Mouse (Mus musculus) myocyte (in vitro differentiated cells): Measurements from ENCODE around the gene Dlx3. TPM values are rescaled to one million over a fixed set of nuclear protein-coding genes. Genes with fewer than 3 reads are reported as not detected.

Source experiments
- H3K27me3 ChIP-seq: one replicate; pipeline ENCODE4 v1.6.1; 2011; ENCODE audit not compliant: control insufficient read depth, insufficient read depth, insufficient read length
- H3K36me3 ChIP-seq: one replicate; pipeline ENCODE4 v1.6.1; 2011; ENCODE audit not compliant: control insufficient read depth, insufficient read depth
- H3K4me2 ChIP-seq: one replicate; pipeline ENCODE4 v1.6.1; 2011; ENCODE audit warnings: low read depth, control low read depth
- H3K4me3 ChIP-seq: one replicate; pipeline ENCODE4 v1.5.1; 2011; ENCODE audit warnings: mild to moderate bottlenecking, control low read depth, moderate library complexity
- H3K79me2 ChIP-seq: one replicate; pipeline ENCODE4 v1.6.1; 2011; ENCODE audit not compliant: control insufficient read depth, insufficient read depth
- H3ac ChIP-seq: one replicate; pipeline ENCODE4 v1.6.1; 2011; ENCODE audit not compliant: control insufficient read depth, insufficient read length
- CEBPB ChIP-seq: IDR thresholded peaks from 2 replicates; pipeline ENCODE4 v1.6.1; 2011; ENCODE audit warnings: mild to moderate bottlenecking, moderate library complexity; ENCODE audit not compliant: poor library complexity, insufficient read depth, severe bottlenecking
- E2F4 ChIP-seq: IDR thresholded peaks from one replicate; pipeline ENCODE4 v1.6.1; 2011; ENCODE audit warnings: mild to moderate bottlenecking, control low read depth, moderate library complexity; ENCODE audit not compliant: insufficient read depth
- MAX ChIP-seq: IDR thresholded peaks from one replicate; pipeline ENCODE4 v1.6.1; 2011; ENCODE audit warnings: low read depth, mild to moderate bottlenecking, control low read depth
- MYOD1 ChIP-seq, 3 experiments: IDR thresholded peaks; one replicate each; pipeline ENCODE4 v1.6.1; 2011; ENCODE audit warnings: control low read depth in 2 of 3, low read depth in 2 of 3, mild to moderate bottlenecking in 2 of 3, moderate library complexity in 1 of 3; ENCODE audit not compliant: insufficient read length in 2 of 3, control insufficient read depth in 1 of 3
- MYOG ChIP-seq, 3 experiments: IDR thresholded peaks; one replicate each; pipeline ENCODE4 v1.6.1; 2011; ENCODE audit warnings: control low read depth in 2 of 3, low read depth in 2 of 3, mild to moderate bottlenecking in 2 of 3; ENCODE audit not compliant: insufficient read length in 2 of 3, control insufficient read depth in 1 of 3, insufficient read depth in 1 of 3
- POLR2A ChIP-seq: IDR thresholded peaks from one replicate; pipeline ENCODE4 v1.6.1; 2011; ENCODE audit warnings: low read depth, mild to moderate bottlenecking, control low read depth, moderate library complexity; ENCODE audit not compliant: insufficient read length
- POLR2AphosphoS2 ChIP-seq: IDR thresholded peaks from one replicate; pipeline ENCODE4 v1.6.1; 2011; ENCODE audit warnings: low read depth, control low read depth; ENCODE audit not compliant: insufficient read length
- REST ChIP-seq: IDR thresholded peaks from one replicate; pipeline ENCODE4 v1.6.1; 2011; ENCODE audit warnings: mild to moderate bottlenecking, control low read depth, moderate library complexity; ENCODE audit not compliant: insufficient read depth, insufficient read length
- SRF ChIP-seq: IDR thresholded peaks from one replicate; pipeline ENCODE4 v1.6.1; 2011; ENCODE audit warnings: low read depth; ENCODE audit not compliant: control insufficient read depth, insufficient read length
- TCF12 ChIP-seq: IDR thresholded peaks from one replicate; pipeline ENCODE4 v1.6.1; 2011; ENCODE audit warnings: mild to moderate bottlenecking, control low read depth; ENCODE audit not compliant: poor library complexity, insufficient read depth, severe bottlenecking
- TCF3 ChIP-seq: IDR thresholded peaks from one replicate; pipeline ENCODE4 v1.6.1; 2011; ENCODE audit warnings: low read depth, control low read depth; ENCODE audit not compliant: insufficient read length
- USF1 ChIP-seq: IDR thresholded peaks from one replicate; pipeline ENCODE4 v1.6.1; 2011; ENCODE audit warnings: low read depth, mild to moderate bottlenecking, control low read depth, moderate library complexity
- polyA plus RNA-seq: library from polyadenylated mRNA; unstranded; fragments of >200 nt; fragmentation: generic; extraction: Trizol; gene quantifications from one replicate; pipeline ENCODE4 v1.2.1, GENCODE M21; 2012; ENCODE audit warnings: missing spikeins

The Dlx3 gene
- polyA plus RNA-seq, 1 experiment = 6.3 TPM

- Histone ChIP-seq H3K79me2 (peaks cover 21% of the 10 kb centered on the region), H3K4me3 (peak overlapping the region; percentile 80), H3K27me3 (no peaks in the 10 kb centered on the region), H3ac (peak overlapping the region; percentile 0), H3K4me2 (peak overlapping the region; percentile 87), H3K36me3 (peaks cover 4% of the 10 kb centered on the region)
- TF ChIP-seq MYOG (IDR thresholded peaks at IDR 0.05; ENCODE audit: control insufficient read depth in 1 of 3, insufficient read depth in 1 of 3, insufficient read length in 2 of 3, low read depth in 2 of 3) (peak in 1 of 3 experiments; percentile 14), TCF3 (no peak)
Measured at GRCm38 (mm10) chr11:95121161-95122099, 1.5 kb downstream of the Dlx3 start.

DNA sequence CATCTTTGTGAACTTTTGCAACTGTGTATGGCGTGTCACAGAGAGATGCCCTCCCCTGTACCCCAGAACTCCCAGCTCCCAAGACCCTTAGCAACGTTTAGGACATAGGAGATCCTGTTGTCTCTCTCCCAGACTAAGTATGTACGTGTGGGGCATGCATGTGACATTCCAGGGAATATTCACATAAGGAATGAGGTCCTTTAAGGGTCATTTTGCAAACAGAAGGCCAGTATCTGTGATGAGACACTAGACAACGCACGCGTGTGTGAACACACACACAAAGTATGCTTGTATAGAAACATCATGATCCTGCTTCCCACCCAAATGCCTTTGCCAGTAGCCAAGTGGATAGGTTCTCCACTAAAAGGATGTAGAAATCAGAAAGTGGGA is 2.2 kb downstream of the Dlx3 start:
- Histone ChIP-seq H3K36me3 (peaks cover 4% of the 10 kb centered on the region), H3K79me2 (peaks cover 21% of the 10 kb centered on the region), H3K27me3 (no peaks in the 10 kb centered on the region), H3ac (no peak overlapping the region), H3K4me2 (peak overlapping the region; percentile 87), H3K4me3 (peak overlapping the region; percentile 80)
- no peak for TF ChIP-seq POLR2AphosphoS2
- no peak for TF ChIP-seq MAX
- no peak for TF ChIP-seq SRF
- no peak for TF ChIP-seq TCF12
- no peak for TF ChIP-seq MYOG (IDR thresholded peaks at IDR 0.05; ENCODE audit: control insufficient read depth in 1 of 3, insufficient read depth in 1 of 3, insufficient read length in 2 of 3, low read depth in 2 of 3)

DNA sequence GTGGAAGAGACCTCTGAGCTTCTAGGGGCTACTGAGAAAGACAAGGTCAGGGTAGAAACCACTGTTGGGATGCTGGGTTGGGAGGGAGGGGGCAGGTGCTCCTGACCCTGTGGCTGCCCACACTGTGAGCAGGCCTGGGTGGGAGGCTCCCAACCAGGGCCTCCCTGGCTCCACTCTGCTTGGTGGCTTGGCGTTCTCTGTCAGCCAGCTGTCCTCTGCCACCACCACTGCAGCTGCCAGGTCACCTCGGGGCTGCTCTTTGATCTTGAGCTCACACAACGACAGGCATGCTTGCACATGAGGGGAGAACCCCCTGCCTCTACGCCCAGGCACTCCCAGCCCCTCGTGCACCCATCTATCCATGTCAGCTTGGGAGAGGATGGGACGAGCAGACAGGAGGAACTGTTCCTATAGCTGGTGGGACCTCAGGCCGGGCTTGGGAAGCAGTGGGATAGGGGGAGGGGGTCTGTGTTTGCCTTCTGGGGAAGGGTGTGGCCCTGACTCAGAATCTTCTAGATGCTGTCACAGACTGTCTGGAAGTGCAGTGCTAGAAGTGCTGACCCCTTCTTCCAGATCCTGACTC is 5.5 kb downstream of the Dlx3 start:
- peak; percentile 54 to 99 (median 96) for TF ChIP-seq MYOD1 (IDR thresholded peaks at IDR 0.05; ENCODE audit: control insufficient read depth in 1 of 3, insufficient read length in 2 of 3, low read depth in 2 of 3)
- TF ChIP-seq SRF = no peak
- TF ChIP-seq TCF12 = peak; percentile 79
- no peak for TF ChIP-seq POLR2A
- no peak for TF ChIP-seq USF1
- no peak for TF ChIP-seq REST
- no peak for TF ChIP-seq CEBPB
- peak; percentile 30 for TF ChIP-seq POLR2AphosphoS2
- peak; percentile 93 for TF ChIP-seq TCF3
- no peak for TF ChIP-seq E2F4
- TF ChIP-seq MYOG (IDR thresholded peaks at IDR 0.05; ENCODE audit: control insufficient read depth in 1 of 3, insufficient read depth in 1 of 3, insufficient read length in 2 of 3, low read depth in 2 of 3) = peak; percentile 93 to 99 (median 99)
- TF ChIP-seq MAX = no peak
- Histone ChIP-seq H3K4me3 (no peak overlapping the region), H3K79me2 (peaks cover 16% of the 10 kb centered on the region), H3ac (no peak overlapping the region), H3K4me2 (peak overlapping the region; percentile 89), H3K36me3 (peaks cover 4% of the 10 kb centered on the region), H3K27me3 (no peaks in the 10 kb centered on the region)

DNA sequence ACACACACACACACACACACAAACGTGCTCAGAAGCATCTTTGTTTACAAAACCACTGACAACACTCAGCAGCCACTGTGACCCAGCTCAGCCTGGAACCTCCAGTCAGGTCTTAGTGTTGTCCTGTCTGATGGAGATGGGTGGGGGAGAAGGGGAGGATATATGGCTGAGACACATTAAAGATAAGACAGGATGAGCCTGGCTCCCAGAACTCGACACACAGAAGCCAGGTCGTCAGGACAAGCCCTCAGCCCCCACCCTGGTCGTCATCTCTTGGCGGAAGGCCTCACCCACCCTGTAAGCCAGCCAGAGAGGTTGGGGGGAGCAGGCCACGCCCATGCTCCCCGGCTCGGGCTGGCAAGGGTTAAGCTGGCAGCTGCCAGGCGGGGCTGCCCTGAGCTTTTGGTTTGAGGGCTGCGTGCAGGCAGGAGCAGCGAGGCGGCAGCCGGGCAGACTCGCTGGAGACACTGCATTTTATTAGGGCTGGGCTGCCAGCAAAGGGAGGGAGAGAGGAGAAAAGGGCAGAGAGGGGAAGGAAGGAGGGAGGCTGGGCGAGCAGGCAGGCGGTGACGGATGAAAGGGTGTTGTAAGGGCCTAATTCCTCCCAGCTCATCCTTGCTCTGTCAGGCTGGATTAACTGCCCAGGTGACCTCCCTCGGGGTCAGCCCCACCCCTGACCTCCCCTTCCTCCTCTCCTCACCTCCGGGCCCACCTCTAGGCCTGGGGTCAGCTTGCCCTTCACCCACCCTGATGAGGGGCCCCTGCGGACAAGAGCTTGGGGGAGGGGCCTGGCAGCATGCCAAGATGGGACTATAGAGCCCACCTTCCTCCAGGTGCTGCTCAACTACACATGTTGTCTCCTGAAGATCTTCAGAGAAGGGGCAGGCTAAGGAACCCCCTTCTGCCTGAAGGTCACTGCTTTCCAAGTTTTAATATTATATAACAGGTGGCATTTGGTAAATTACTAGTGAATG is 6.6 kb downstream of the Dlx3 start:
- TF ChIP-seq POLR2A (peak; percentile 25), TCF3 (peak; percentile 52), USF1 (no peak), MYOG (IDR thresholded peaks at IDR 0.05; ENCODE audit: control insufficient read depth in 1 of 3, insufficient read depth in 1 of 3, insufficient read length in 2 of 3, low read depth in 2 of 3) (peak; percentile 39 to 94 (median 91)), E2F4 (no peak), TCF12 (peak; percentile 63), MYOD1 (IDR thresholded peaks at IDR 0.05; ENCODE audit: control insufficient read depth in 1 of 3, insufficient read length in 2 of 3, low read depth in 2 of 3) (peak in 2 of 3 experiments; percentile 83 to 89)
- Histone ChIP-seq H3ac (no peak overlapping the region), H3K36me3 (peaks cover 4% of the 10 kb centered on the region), H3K27me3 (no peaks in the 10 kb centered on the region), H3K4me2 (peak overlapping the region; percentile 89), H3K79me2 (peaks cover 8% of the 10 kb centered on the region), H3K4me3 (no peak overlapping the region)
